Mouse (Mus musculus) kidney, postnatal 0 days (tissue): ENCODE data around the gene Usp39. TPM values are rescaled to one million over a fixed set of nuclear protein-coding genes. Genes with fewer than 3 reads are reported as not detected.
A peak's percentile ranks its signal among the peaks of the same experiment; 100 is the strongest.

Source experiments
- ATAC-seq: fragments of 200-750 bp; cut with Nextera tagmentation; replicated peaks from 2 replicates; pipeline ENCODE4 v1.8.0; 2017; ENCODE audit warnings: low read depth, moderate number of reproducible peaks, moderate TSS enrichment, moderate library complexity; ENCODE audit not compliant: low FRiP score
- DNase-seq: peaks from one replicate; pipeline ENCODE4 v3.0.0-alpha.2; 2016; ENCODE audit warnings: low spot score
- H3K27ac ChIP-seq: fragments of 300-500 bp; sonication (generic); 2 replicates; pipeline ENCODE4 v1.5.1; 2014; ENCODE audit warnings: mild to moderate bottlenecking
- H3K27me3 ChIP-seq: fragments of 300-500 bp; sonication (generic); 2 replicates; pipeline ENCODE4 v1.6.1; 2014; ENCODE audit warnings: low read length, mixed read lengths; ENCODE audit not compliant: insufficient read depth
- H3K36me3 ChIP-seq: fragments of 300-500 bp; sonication (generic); 2 replicates; pipeline ENCODE4 v1.6.1; 2014; ENCODE audit warnings: low read length, mixed read lengths; ENCODE audit not compliant: insufficient read depth
- H3K4me1 ChIP-seq: fragments of 300-500 bp; sonication (generic); replicated peaks from 2 replicates; pipeline ENCODE4 v1.6.1; 2014; ENCODE audit warnings: antibody characterized with exemption, low read length, mixed read lengths; ENCODE audit not compliant: insufficient read depth
- H3K4me2 ChIP-seq: fragments of 300-500 bp; sonication (generic); 2 replicates; pipeline ENCODE4 v1.6.1; 2014; ENCODE audit warnings: mild to moderate bottlenecking, low read length, moderate library complexity, mixed read lengths
- H3K4me3 ChIP-seq: fragments of 300-500 bp; sonication (generic); replicated peaks from 2 replicates; pipeline ENCODE4 v1.5.1; 2014; ENCODE audit warnings: low read depth, low read length
- H3K9ac ChIP-seq: fragments of 300-500 bp; sonication (generic); 2 replicates; pipeline ENCODE4 v1.6.1; 2014; ENCODE audit warnings: low read depth, low read length
- H3K9me3 ChIP-seq: fragments of 300-500 bp; sonication (generic); replicated peaks from 2 replicates; pipeline ENCODE4 v1.6.1; 2016; ENCODE audit warnings: low read length, inconsistent platforms, mixed read lengths
- CTCF ChIP-seq: IDR thresholded peaks from 2 replicates; pipeline ENCODE4 v1.5.1; 2016; ENCODE audit warnings: antibody characterized with exemption, low read depth, mild to moderate bottlenecking, moderate library complexity
- WGBS: fragments of 180-500 bp; shearing (Covaris S2); extraction: QIAGEN DNeasy Blood & Tissue Kit; methylation state at CpG from one replicate; pipeline ENCODE4 v1.1.7; 2014; 5-methylcytosine and 5-hydroxymethylcytosine counted together
- polyA plus RNA-seq: library from polyadenylated mRNA; unstranded; fragments of >200 nt; fragmentation: Nextera tagmentation; extraction: Ambion mirVana; gene quantifications from 2 replicates; pipeline ENCODE4 v1.2.1, GENCODE M21; 2015

Usp39 gene
- 35.6 and 37.2 TPM in 2 replicates for polyA plus RNA-seq

- peak within 1 kb of the TSS; percentile 82 for H3K4me2 ChIP-seq
- no peaks in the 10 kb centered on the region for H3K9me3 ChIP-seq
- H3K27me3 ChIP-seq, result no peaks in the 10 kb centered on the region
- peak within 1 kb of the TSS; percentile 71 for H3K27ac ChIP-seq
- peak within 1 kb of the TSS; percentile 88 for H3K4me3 ChIP-seq
- peak within 1 kb of the TSS; percentile 86 for H3K9ac ChIP-seq
- H3K4me1 ChIP-seq, result peaks cover 15% of the 10 kb centered on the region
- ATAC-seq (peak; percentile 77), DNase-seq (peak; percentile 97)
- peak; percentile 12; the same call in 1 of the 2 replicates for TF ChIP-seq CTCF
- under 1% methylated on average over 30 of the region's 30 CpGs for WGBS
- H3K36me3 ChIP-seq, result peaks cover 2% of the 10 kb centered on the region; the same call in 1 of the 2 replicates
Observed at GRCm38 (mm10) chr6:72345074-72345567, at the start of gene Usp39. Usp39 (minus strand) TSS chr6:72345184.

- DNase-seq (no peak), ATAC-seq (no peak)
- Histone ChIP-seq H3K36me3 (0 out of 2 replicates have a peak, but pooled peaks cover 2% of the 10 kb centered on the region), H3K27me3 (no peaks in the 10 kb centered on the region), H3K4me1 (peaks cover 27% of the 10 kb centered on the region; the same call in 1 of the 2 replicates), H3K4me3 (no peak overlapping the region), H3K9ac (no peak overlapping the region), H3K27ac (peak overlapping the region; percentile 99; the same call in 1 of the 2 replicates), H3K9me3 (no peaks in the 10 kb centered on the region), H3K4me2 (no peak overlapping the region)
- peak; percentile 5; the same call in 1 of the 2 replicates for TF ChIP-seq CTCF
- WGBS, result 91% methylated on average over 5 of the region's 5 CpGs
Observed at GRCm38 (mm10) chr6:72392341-72392740, 47.4 kb upstream of the Usp39 start.

GRCm38 (mm10) chr6:72390795-72391521 lies 46.0 kb upstream of the Usp39 start:
- WGBS, result 11% methylated on average over 12 of the region's 12 CpGs
- peak overlapping the region; percentile 57 for H3K4me3 ChIP-seq
- H3K9me3 ChIP-seq, result no peaks in the 10 kb centered on the region
- ATAC-seq (peak; percentile 75), DNase-seq (peak; percentile 88)
- peaks cover 27% of the 10 kb centered on the region; the same call in 1 of the 2 replicates for H3K4me1 ChIP-seq
- H3K9ac ChIP-seq, result peak overlapping the region; percentile 83
- TF ChIP-seq CTCF, result no peak
- peak overlapping the region; percentile 71 for H3K4me2 ChIP-seq
- no peaks in the 10 kb centered on the region for H3K27me3 ChIP-seq
- H3K27ac ChIP-seq, result peak overlapping the region; percentile 99
- 0 out of 2 replicates have a peak, but pooled peaks cover 2% of the 10 kb centered on the region for H3K36me3 ChIP-seq

- peak; percentile 83 for ATAC-seq
- Histone ChIP-seq H3K4me3 (peak within 1 kb of the TSS; percentile 57), H3K4me1 (peaks cover 27% of the 10 kb centered on the region; the same call in 1 of the 2 replicates), H3K4me2 (peak within 1 kb of the TSS; percentile 71), H3K9ac (peak within 1 kb of the TSS; percentile 83), H3K9me3 (no peaks in the 10 kb centered on the region), H3K27ac (peak within 1 kb of the TSS; percentile 99), H3K27me3 (no peaks in the 10 kb centered on the region), H3K36me3 (peaks cover 5% of the 10 kb centered on the region)
- DNase-seq, result peak; percentile 87
- TF ChIP-seq CTCF, result peak; percentile 56; the same call in 1 of the 2 replicates
- WGBS, result under 1% methylated on average over 33 of the region's 33 CpGs
Observed at GRCm38 (mm10) chr6:72389941-72390771, 45.2 kb upstream of the Usp39 start, which contains the start of gene Vamp8. Vamp8 (minus strand) TSS chr6:72390703.

GRCm38 (mm10) chr6:72389471-72389940 lies 44.5 kb upstream of the Usp39 start:
- Histone ChIP-seq H3K4me1 (peaks cover 27% of the 10 kb centered on the region; the same call in 1 of the 2 replicates), H3K36me3 (peaks cover 7% of the 10 kb centered on the region)

More at GRCm38 (mm10) chr6:72389471-72389940, 44.5 kb upstream of the Usp39 start:
- H3K9me3 ChIP-seq, result no peaks in the 10 kb centered on the region
- peak overlapping the region; percentile 83 for H3K9ac ChIP-seq
- peak; percentile 11; the same call in 1 of the 2 replicates for ATAC-seq
- TF ChIP-seq CTCF, result no peak
- H3K27me3 ChIP-seq, result no peaks in the 10 kb centered on the region
- DNase-seq, result peak; percentile 56
- 8% methylated on average over 13 of the region's 13 CpGs for WGBS
- peak overlapping the region; percentile 71 for H3K4me2 ChIP-seq
- peak overlapping the region; percentile 57 for H3K4me3 ChIP-seq
- peak overlapping the region; percentile 99 for H3K27ac ChIP-seq
